18 mouse cellular contexts compared by ENCODE assay signal in genomic region chr6:112801917-112802316, GRCm38 (mm10).
DNase-seq lines count a peak whose midpoint lies in the region; ATAC-seq and TF ChIP-seq lines count a peak whose summit lies in the region.
"Had no signal": no experiment of that assay in that cellular context is flagged by ENCODE, and none has a peak within 500 bp of the region (broad histone marks: within the 10 kb centered on the region; RNA-seq: fewer than 3 reads in every experiment).

No protein-coding gene starts in this region.

- peak overlapping the region; percentile 45; the same call in 1 of the 2 replicates for H3K27ac ChIP-seq in midbrain, embryonic 13.5 days
- no peak overlapping the region for H3K27ac ChIP-seq in midbrain, postnatal 0 days (ENCODE audit: low read depth, low read length)
- H3K27ac ChIP-seq in CH12.LX (ENCODE audit: insufficient read depth, low read depth) (no peak overlapping the region), ES-E14 (ENCODE audit: insufficient read depth, low read depth, low read length, poor library complexity, severe bottlenecking) (no peak overlapping the region)
- H3K27ac ChIP-seq: embryonic facial prominence, embryonic 10.5 days; embryonic facial prominence, embryonic 12.5 days; forebrain, embryonic 13.5 days; forebrain, embryonic 15.5 days had no signal

- no peak for TF ChIP-seq RAD21 in CH12.LX (IDR thresholded peaks at IDR 0.05; ENCODE audit: low read depth, low read length)

- dilution Hi-C loops in CH12.LX (cut with MboI; ENCODE audit: extremely low pct_ligation_motif_present, extremely low pct_unique_long_range_greater_than_20kb, low sequenced_read_pairs): no loop called here

- no peak for ATAC-seq in midbrain, embryonic 13.5 days
- no peak for ATAC-seq in midbrain, postnatal 0 days (ENCODE audit: low FRiP score)
- ATAC-seq: forebrain, embryonic 15.5 days; forebrain, postnatal 0 days had no signal

- no peak overlapping the region for H3K9ac ChIP-seq in midbrain, embryonic 13.5 days (replicated peaks)
- H3K9ac ChIP-seq in midbrain, postnatal 0 days (replicated peaks; ENCODE audit: low read length, poor library complexity, severe bottlenecking): no peak overlapping the region
- H3K9ac ChIP-seq in CH12.LX (ENCODE audit: insufficient read depth, low read depth) (no peak overlapping the region), ES-E14 (ENCODE audit: insufficient read depth, low read depth, low read length, poor library complexity, severe bottlenecking) (no peak overlapping the region)
- H3K9ac ChIP-seq: embryonic facial prominence, embryonic 12.5 days; forebrain, embryonic 13.5 days; forebrain, embryonic 15.5 days; forebrain, postnatal 0 days had no signal

- no peak for TF ChIP-seq CTCF in midbrain, postnatal 0 days (IDR thresholded peaks at IDR 0.05)
- TF ChIP-seq CTCF in CH12.LX (conservative IDR thresholded peaks at IDR 0.05 in 1 of 2, IDR thresholded peaks at IDR 0.05 in 1 of 2; ENCODE audit: low read depth in 2 of 2, low read length in 2 of 2): no peak

- H3K27me3 ChIP-seq in midbrain, embryonic 13.5 days: no peaks in the 10 kb centered on the region
- no peaks in the 10 kb centered on the region for H3K27me3 ChIP-seq in midbrain, postnatal 0 days (ENCODE audit: insufficient read depth, low read length)
- no peaks in the 10 kb centered on the region for H3K27me3 ChIP-seq in CH12.LX (replicated peaks)
- H3K27me3 ChIP-seq: embryonic facial prominence, embryonic 12.5 days; forebrain, embryonic 13.5 days; forebrain, embryonic 15.5 days had no signal

- in situ Hi-C loops in CH12.LX (cut with MboI; ENCODE audit: low pct_ligation_motif_present, low pct_unique_long_range_greater_than_20kb, low sequenced_read_pairs): no loop called here
- in situ Hi-C loops in ES-E14 (cut with MboI; ENCODE audit: low sequenced_read_pairs in 2 of 2, unreplicated experiment in 2 of 2): no loop called here

- H3K9me3 ChIP-seq in midbrain, embryonic 13.5 days: 0 out of 2 replicates have a peak, but pooled peaks cover 4% of the 10 kb centered on the region
- no peaks in the 10 kb centered on the region for H3K9me3 ChIP-seq in midbrain, postnatal 0 days (ENCODE audit: low read length)
- H3K9me3 ChIP-seq in CH12.LX (replicated peaks; ENCODE audit: low read length) (no peaks in the 10 kb centered on the region), ES-E14 (ENCODE audit: control insufficient read depth, insufficient read depth, low read depth, low read length) (no peaks in the 10 kb centered on the region)
- H3K9me3 ChIP-seq: embryonic facial prominence, embryonic 10.5 days; embryonic facial prominence, embryonic 12.5 days; forebrain, embryonic 13.5 days; forebrain, embryonic 15.5 days had no signal

- H3K79me2 ChIP-seq in CH12.LX (replicated peaks; ENCODE audit: control insufficient read depth, extremely low read depth, insufficient read depth, poor library complexity, severe bottlenecking): no peaks in the 10 kb centered on the region

- peaks cover 21% of the 10 kb centered on the region; the same call in 1 of the 2 replicates for H3K4me1 ChIP-seq in midbrain, embryonic 13.5 days (replicated peaks)
- H3K4me1 ChIP-seq in midbrain, postnatal 0 days (ENCODE audit: insufficient read depth, low read length): no peaks in the 10 kb centered on the region
- H3K4me1 ChIP-seq in CH12.LX (ENCODE audit: control insufficient read depth in 1 of 2, insufficient read depth in 2 of 2) (peaks cover 4 to 20% of the 10 kb centered on the region in 2 experiments), ES-E14 (ENCODE audit: control insufficient read depth in 2 of 2, insufficient read depth in 2 of 2, low read length in 2 of 2, poor library complexity in 1 of 2) (no peaks in the 10 kb centered on the region)
- H3K4me1 ChIP-seq: embryonic facial prominence, embryonic 10.5 days; embryonic facial prominence, embryonic 12.5 days; forebrain, embryonic 13.5 days; forebrain, embryonic 15.5 days had no signal

- peaks cover 11% of the 10 kb centered on the region for H3K36me3 ChIP-seq in midbrain, embryonic 13.5 days
- H3K36me3 ChIP-seq in midbrain, postnatal 0 days (ENCODE audit: insufficient read depth, low read length): peaks cover 5% of the 10 kb centered on the region; the same call in 1 of the 2 replicates
- no peaks in the 10 kb centered on the region for H3K36me3 ChIP-seq in CH12.LX (replicated peaks in 1 of 2; ENCODE audit: control insufficient read depth in 1 of 2, insufficient read depth in 1 of 2, low read length in 1 of 2)
- H3K36me3 ChIP-seq in ES-E14 (ENCODE audit: control insufficient read depth, insufficient read depth, low read length, poor library complexity, severe bottlenecking): no peaks in the 10 kb centered on the region
- H3K36me3 ChIP-seq: embryonic facial prominence, embryonic 12.5 days; forebrain, embryonic 15.5 days had no signal

- H3K4me3 ChIP-seq in midbrain, embryonic 13.5 days (replicated peaks): no peak overlapping the region
- no peak overlapping the region for H3K4me3 ChIP-seq in midbrain, postnatal 0 days (ENCODE audit: low read depth, low read length)
- H3K4me3 ChIP-seq in CH12.LX (replicated peaks in 1 of 3; ENCODE audit: low read depth in 2 of 3, low read length in 2 of 3, poor library complexity in 1 of 3) (no peak overlapping the region), ES-E14 (ENCODE audit: insufficient read depth in 1 of 2, low read depth in 1 of 2, low read length in 2 of 2, poor library complexity in 1 of 2, severe bottlenecking in 1 of 2) (no peak overlapping the region)
- H3K4me3 ChIP-seq: embryonic facial prominence, embryonic 10.5 days; embryonic facial prominence, embryonic 12.5 days; forebrain, embryonic 13.5 days; forebrain, embryonic 15.5 days had no signal

- H3K4me2 ChIP-seq in midbrain, embryonic 13.5 days (replicated peaks): no peak overlapping the region
- H3K4me2 ChIP-seq in midbrain, postnatal 0 days (ENCODE audit: low read depth, low read length, poor library complexity, severe bottlenecking): no peak overlapping the region
- H3K4me2 ChIP-seq in CH12.LX (ENCODE audit: insufficient read depth, low read depth, poor library complexity, severe bottlenecking): no peak overlapping the region
- H3K4me2 ChIP-seq: embryonic facial prominence, embryonic 12.5 days; forebrain, embryonic 13.5 days; forebrain, embryonic 15.5 days had no signal

- no peak for TF ChIP-seq POLR2A in CH12.LX (IDR thresholded peaks at IDR 0.05; ENCODE audit: low read depth, low read length)

- DNase-seq in midbrain, postnatal 0 days (ENCODE audit: low spot score): no peak
- DNase-seq in CH12.LX (ENCODE audit: extremely low read depth): no peak
- DNase-seq in ES-E14 (ENCODE audit: low read depth, low spot score): no peak
- DNase-seq in liver: no peak
- DNase-seq: adrenal gland, adult 2 months; adrenal gland, postnatal 14 days; adrenal gland, postnatal 36 days; cerebellum, adult 11-12 months; cerebellum, adult 2 months; cerebellum, adult 9-10 months; cerebellum, postnatal 10 days; cerebellum, postnatal 25 days; forebrain, postnatal 0 days had no signal

- 75% methylated on average over 3 of the region's 3 CpGs for whole genome bisulfite sequencing in midbrain, embryonic 13.5 days
- WGBS in midbrain, postnatal 0 days: 80% methylated on average over 3 of the region's 3 CpGs

- TF ChIP-seq EP300 in CH12.LX (IDR thresholded peaks at IDR 0.05; ENCODE audit: low read length): no peak

TF ChIP-seq in CH12.LX, 34 proteins besides CTCF, POLR2A, EP300 and RAD21:
- TF ChIP-seq BHLHE40 (IDR thresholded peaks at IDR 0.05; ENCODE audit: low read depth, low read length) (no peak), ZMIZ1 (IDR thresholded peaks at IDR 0.05; ENCODE audit: low read depth, low read length) (no peak), ZNF384 (IDR thresholded peaks at IDR 0.05; ENCODE audit: low read depth, low read length) (peak; percentile 83)

TF ChIP-seq in ES-E14, 5 proteins besides CTCF, POLR2A, EP300 and RAD21:
- TF ChIP-seq ZNF384 (IDR thresholded peaks at IDR 0.05; ENCODE audit: low read depth, low read length): peak; percentile 85; the same call in 1 of the 2 replicates
- TF ChIP-seq MAFK (IDR thresholded peaks at IDR 0.05; ENCODE audit: insufficient read depth, low read depth, low read length): no peak
- no peak for TF ChIP-seq HCFC1 (IDR thresholded peaks at IDR 0.05; ENCODE audit: borderline replicate concordance, insufficient read depth, low read length)
- no peak for TF ChIP-seq CHD2 (IDR thresholded peaks at IDR 0.05; ENCODE audit: low read depth, low read length)
